Mouse (Mus musculus): ENCODE results near the gene Tecr.

DNA sequence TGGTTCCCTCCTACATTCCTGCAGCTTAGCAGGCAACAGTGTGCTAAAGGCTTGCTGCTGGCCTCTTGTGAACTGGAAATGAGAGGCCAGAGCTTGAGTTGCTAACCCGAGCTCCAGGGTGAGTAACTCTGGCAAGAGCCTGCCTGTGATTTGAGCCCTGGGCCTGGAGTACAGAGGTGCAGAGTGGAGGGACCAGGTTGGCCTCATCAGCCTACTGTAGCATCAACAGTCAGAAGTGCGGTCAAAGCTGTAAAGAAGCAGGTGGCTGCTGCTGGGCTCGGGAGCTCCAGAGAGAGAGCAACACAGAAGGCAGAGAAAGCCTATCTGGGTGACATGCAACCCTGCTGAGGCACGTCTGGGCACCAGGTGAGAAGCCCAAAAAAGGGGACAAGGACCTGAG, 38.6 kb downstream of the Tecr start:
- TF ChIP-seq EP300 (IDR thresholded peaks at IDR 0.05; ENCODE audit: low read depth) (no peak), CTCF (IDR thresholded peaks at IDR 0.05; ENCODE audit: low read depth) (no peak)

Data from heart, postnatal 0 days (tissue).